Mouse (Mus musculus) layer of hippocampus, postnatal 25 days (tissue): ENCODE measurements around the gene Gli3. TPM values are rescaled to one million over a fixed set of nuclear protein-coding genes. Genes with fewer than 3 reads are reported as not detected.

Experiments used
- DNase-seq, 2 experiments: peaks; one replicate each; pipeline ENCODE4 v3.0.0; 2022; ENCODE audit warnings: mixed read lengths in 2 of 2, low spot score in 1 of 2; ENCODE audit errors: extremely low spot score in 1 of 2
- total RNA-seq, 2 experiments: library from RNA; stranded (reverse); gene quantifications; 2 replicates each; pipeline ENCODE4 v1.2.3; 2021

Gli3 gene
- total RNA-seq, 2 experiments from 2014 or later, result 8.1 to 9.1 TPM

DNA sequence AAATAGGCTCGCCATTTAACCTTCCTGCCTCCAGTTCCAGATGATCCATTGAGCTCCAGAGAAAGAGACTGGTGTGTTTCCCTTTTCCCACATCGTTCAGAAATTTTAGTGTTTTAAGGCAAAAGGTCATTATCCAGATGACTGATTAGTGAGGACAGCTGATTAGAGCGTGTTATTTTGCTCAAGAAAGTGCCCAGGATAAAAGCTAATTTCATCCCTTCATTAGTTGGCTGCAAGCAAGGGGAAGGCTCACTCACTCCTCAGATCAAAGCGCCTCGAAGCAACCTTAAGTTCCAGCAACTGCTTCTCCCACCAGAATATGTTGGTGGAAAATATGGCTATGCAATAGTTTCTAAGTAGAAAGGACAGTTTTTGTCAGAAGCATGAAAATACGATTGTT is 86.4 kb downstream of the Gli3 start:
- no peak for DNase-seq

DNA sequence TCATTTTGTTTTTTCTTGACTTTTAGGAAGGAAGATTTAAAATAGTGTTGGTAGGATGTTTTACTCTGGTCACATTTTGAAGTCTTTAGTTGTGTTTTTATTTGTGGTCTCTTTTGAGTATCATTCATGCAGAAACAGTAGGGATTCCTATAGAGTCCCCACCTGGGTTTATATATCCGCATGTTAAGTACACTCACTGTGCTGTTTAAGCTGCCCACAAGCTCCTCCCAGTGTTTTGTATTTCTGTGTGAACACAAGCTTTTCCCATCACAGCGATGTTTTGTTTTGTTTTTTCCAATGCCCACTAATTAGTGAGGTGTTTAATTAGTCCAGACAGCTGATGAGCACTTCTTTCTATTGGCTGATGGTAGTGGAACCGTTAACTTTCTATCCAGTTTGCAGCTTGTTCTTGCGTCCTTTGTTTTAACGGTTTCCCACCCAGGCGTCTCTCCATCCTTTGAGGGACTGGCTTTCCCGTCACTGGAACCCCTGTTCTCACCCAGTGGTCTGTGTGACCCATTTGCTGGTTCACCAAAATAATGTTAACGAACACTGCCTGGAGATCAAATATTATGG is 87.1 kb downstream of the Gli3 start:
- DNase-seq, result no peak

DNA sequence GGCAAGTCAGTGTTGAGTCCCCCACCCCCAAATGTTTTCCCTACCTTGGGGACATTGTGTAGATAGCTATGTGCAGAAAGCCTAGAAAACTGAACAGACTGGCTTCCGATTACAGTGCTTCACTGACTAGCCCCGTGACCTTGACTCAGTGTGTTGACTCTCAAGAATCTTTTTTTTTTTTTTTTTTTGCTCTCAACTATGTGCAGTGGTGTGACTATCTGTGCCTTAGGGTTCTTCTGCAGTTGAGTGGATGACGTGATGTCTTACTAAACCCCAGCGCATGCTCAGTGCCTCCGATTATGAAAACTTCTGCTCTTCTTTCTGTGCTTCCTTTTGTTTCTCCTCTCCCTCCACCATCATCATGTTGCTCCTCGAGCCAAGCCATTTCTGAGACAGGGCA is 87.7 kb downstream of the Gli3 start:
- DNase-seq, result no peak

DNA sequence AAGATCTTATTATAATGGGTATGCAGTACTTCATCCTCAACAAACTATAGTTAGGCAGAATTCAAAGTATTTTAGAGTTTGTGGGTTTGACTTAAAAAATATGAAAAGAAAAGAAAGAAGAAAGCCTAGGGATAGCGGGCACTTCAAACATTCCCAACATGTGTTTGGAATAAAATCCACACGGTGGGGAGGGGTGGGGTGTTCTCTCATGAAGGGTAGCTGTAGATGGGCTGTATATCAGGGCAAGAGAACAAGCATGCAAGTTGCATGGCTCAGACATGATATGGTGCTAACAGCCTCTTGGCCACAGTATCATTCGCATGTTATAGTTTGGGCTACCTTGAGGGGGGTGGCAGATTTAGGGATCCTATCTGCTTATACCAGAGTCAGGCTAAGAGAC is 89.0 kb downstream of the Gli3 start:
- no peak for DNase-seq

DNA sequence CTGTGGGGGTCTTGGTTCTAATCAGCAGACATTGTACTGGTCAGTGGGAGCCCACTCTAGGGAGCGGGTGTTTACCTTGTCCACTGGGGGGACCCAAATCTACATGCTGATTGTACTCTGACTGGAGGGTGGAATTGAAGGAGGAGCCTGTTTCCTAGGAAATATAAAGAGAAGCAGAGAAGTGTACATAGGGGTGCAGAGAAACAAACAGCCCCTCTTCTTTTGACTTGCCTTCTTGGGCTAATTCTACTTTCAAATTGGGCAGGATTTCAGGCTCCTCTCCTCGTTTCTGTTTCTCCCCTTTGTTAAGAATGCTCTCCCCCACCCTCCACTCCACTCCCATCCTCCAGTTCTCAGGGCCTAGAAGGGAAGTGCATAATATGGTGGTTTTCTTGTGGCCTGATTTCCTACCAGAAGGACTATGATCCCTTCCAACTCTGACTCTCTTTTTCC is 93.6 kb downstream of the Gli3 start:
- no peak for DNase-seq

DNA sequence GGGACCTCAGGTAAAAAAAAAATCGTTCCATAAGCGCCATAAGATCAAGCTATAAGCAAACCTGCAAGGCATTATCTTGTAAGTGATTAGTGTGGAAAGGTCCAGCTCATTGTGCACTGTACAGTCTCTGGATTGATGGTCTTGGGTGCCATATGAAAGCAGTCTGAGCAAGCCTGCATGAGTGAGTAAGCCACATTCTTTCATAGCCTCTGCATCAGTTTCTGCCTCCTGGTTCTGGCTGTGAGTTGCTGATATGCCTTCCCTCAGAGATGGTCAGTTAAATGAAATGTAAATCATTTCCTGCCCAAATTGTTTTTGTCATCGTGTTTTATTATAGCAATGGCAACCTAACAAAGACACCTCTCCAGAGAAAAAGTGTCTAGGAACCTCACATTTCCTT is 98.4 kb downstream of the Gli3 start:
- no peak for DNase-seq

DNA sequence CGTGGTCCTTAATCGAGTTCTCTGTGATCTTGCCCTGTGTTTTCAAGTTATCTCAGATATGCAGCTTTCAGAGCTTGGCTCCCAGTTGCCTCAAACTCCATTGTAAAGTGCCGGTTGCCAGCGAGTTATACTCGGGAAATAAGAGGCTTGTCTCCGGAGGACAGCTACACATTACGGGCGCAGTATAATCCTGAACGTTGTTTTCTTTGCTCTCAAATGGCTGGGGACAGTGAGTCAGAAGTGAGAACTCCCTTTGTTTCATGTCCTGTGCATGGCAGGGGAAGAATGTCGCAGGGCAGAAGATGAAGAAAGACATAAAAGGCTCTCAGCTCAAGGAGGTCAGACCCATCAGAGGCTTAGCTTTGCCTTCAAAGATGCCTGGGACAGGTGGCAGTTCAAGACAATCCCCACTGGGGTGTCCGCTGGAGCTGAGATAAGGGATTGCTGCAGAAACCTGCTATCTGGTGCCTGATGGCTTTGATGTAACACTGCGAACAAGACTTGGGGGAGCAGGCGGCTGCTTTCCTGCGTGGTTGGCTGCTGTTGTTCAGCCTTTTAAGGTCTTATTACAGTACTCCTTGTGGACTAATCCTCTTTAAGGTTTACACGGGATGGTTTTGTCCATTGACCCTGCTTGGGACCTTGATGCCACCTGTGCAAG is 108.0 kb downstream of the Gli3 start:
- no peak for DNase-seq

DNA sequence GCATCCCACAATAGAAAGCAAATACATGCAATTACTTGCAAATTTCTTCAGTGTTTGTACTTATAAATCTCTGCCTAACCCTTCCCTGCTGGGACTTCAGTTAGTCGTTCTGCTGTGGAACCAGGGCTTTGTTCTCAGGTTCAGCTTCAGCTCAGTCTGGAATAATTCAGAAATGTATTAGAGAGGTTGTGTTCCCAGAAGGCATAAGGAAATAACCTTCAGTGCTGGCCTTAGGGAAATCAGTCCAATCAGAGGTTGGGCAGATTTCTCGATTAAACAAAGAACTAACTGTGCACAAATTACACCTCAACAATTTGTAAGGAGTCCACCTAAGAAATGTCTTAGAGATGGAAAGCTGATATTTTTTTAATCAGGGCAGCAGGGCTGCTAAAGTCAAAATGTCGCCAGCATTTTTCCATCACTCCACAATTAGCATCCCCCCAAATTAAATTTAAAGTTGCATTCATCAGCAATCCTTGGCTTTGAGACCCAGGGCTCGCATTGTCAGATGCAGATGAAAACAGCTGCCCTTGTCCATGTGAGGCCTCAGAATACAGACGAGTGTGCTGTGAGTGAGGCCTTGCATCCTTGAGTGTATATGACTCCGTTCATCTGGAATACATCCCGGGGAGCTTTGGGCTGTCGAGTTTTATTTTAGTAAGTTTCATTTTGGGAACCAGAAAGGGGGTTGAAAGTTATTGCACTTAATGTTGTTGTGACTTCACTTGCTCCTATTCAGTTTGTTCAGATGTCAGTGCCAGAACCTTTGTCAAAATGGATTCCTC is 114.3 kb downstream of the Gli3 start:
- DNase-seq, result no peak

DNA sequence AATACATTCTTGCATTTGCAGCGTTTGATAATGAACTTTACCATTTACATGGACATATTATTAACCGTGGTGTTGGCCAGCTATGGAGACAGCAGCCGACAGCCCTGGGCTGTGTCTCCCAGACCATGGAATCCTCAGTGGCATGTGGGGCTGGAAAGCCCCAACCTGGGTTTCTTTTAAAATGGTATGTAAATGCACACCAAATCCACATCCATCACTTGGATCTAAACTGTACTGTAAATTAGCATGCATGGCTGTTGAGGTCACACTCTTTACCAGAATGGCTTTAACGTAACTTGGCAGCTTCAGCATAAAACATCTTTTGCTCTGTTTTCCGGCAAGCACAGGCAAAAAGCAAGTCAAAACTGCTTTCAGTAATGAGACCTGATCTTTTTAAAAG is 117.4 kb downstream of the Gli3 start:
- no peak for DNase-seq

DNA sequence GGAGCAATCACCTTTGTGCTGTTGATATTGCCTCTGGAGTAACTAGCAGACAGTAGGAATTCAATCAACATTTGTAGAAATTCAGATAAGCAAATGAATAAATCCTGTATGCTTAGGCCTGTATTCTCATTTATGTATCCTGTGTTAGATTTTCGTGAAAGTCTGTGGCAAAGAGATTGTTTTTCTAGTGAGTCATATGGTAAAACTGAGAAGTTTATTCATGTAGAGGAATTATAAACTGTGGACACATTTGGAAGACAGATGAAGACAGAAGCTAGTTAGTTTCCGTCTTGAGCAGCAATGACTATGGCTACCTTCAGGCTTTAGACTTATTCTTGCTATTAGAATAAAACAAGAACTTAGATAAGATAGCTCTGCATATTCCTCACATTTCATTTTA is 122.9 kb downstream of the Gli3 start:
- DNase-seq, result no peak

DNA sequence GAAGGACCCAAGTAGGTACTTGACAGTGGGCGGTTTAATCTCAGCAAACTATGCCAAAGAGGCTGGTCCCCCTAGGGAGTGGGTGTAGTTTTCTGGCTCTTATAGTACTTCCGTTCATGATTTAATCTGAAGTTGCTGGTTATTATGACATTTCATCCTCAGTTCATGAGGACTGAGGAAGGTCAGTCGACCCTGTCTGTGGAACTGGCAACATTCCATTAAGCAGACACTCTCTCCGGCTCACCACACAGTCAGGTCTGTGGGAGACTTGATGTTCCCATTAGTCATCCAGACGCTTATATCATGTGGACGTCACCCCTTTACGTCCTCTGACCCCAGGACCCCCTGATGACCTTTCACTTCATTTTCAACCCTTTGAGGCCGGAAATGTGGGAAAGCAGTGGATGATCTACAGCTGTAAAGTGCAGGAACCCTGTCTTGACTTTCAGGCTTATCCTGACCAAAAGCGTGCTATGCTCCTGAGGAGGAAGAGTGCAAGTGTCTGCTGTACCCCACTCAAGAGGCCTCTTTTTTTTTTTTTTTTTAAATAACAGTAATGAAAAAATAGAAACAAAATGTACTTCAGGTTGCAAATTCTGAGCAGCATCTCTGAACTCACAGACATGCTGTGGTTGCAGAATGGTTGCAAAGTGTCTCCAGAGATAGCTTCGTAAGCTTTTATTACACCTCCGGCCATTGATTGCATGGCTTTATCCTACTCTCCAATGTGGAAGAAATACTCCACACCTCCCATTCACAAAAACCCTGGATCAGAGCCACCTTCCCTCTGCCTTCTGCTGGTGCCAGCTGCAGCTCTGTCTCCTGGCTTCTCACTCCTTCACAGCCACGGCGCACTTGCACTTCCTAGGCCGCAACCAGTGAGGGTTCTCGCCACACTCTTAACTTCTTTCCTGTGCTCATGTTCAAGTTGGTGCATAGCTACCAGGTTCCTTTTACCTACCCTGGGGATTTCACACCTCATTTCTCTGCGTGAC is 125.5 kb downstream of the Gli3 start:
- DNase-seq, result peak in 1 of 2 experiments; percentile 17

DNA sequence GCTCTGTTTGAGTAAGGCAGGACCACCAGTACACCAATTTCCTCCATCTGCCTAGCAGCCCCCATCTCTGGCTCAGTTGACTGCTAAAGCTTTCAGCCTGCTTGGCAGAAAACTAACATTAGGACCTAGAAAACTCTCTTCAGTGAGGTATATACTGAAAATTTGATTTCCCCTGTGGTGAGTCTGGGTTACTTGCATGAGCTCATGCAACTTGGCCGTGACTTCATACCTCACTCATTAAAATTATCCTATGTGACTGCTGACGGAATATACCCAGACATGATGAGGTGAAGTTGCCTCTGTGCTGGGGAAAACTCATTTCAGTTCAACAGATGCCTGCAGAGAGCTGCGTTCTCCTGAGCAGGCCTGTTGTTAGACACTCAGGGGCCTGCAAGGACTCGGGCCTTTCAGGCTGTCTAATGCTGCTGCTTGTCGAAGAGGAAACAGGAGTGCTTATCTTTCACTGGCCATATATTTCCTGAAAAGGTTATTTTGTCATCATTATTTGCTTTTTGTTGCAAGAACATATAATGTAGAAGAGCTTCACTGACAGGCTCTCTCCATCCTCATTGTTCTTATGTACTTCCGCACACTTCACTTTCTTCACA is 127.4 kb downstream of the Gli3 start:
- no peak for DNase-seq

DNA sequence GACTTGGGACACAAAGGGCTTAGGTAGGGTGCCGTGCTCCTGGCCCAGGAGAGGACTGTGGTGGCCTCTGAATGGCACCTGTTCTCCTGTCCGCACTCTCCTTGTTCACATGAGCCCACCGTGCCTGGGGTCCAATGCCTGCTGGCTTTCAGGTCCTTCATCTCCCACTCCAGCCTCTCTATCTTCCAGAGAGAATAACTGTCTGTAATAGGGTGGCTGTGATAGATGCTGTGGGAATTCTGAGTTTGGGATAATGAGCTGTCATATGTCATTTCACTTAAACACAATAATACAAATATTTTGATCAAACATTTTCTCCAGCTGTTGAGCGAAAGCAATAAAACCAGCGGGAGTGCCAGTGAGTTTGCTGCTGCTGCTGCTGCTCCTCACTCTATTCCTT is 133.6 kb downstream of the Gli3 start:
- no peak for DNase-seq

DNA sequence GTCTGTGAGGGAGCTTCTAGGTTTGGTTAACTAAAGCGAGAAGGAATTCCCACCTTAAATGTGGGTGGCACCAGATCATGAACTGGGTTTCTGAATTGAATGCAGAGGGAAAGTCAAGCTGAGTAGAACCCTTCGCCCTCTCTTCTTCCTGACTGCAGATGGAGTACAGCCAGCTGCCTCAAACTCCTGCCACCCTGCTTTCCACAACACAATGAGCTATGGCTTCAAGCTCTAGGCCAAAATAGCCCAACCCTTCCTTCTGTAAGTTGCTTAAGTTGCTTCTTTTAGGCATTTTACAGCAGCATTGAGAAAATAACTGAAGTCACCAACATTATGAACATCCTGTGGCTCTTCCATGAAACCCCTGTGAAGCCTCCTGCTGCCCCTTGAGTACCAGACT is 136.7 kb downstream of the Gli3 start:
- DNase-seq, result no peak

DNA sequence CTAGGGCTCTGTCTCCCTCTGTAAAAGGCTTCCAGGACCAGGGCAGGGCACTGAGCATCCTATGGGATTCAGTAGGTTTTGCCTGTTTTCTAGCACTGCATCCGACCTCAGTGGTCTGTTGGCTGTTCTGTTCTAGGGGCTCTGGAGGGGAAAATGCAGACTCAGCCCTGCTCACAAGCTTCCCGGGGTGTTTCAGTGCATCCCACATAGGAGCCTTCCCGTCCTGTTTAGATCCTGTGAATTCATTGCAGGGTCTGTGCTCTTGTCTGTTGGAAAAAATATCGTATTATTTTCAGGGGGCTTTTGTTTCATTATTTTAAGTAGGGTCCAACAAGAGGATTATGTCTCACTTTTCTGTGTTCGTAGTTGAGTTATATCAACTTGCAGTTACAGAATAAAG is 139.1 kb downstream of the Gli3 start:
- no peak for DNase-seq

DNA sequence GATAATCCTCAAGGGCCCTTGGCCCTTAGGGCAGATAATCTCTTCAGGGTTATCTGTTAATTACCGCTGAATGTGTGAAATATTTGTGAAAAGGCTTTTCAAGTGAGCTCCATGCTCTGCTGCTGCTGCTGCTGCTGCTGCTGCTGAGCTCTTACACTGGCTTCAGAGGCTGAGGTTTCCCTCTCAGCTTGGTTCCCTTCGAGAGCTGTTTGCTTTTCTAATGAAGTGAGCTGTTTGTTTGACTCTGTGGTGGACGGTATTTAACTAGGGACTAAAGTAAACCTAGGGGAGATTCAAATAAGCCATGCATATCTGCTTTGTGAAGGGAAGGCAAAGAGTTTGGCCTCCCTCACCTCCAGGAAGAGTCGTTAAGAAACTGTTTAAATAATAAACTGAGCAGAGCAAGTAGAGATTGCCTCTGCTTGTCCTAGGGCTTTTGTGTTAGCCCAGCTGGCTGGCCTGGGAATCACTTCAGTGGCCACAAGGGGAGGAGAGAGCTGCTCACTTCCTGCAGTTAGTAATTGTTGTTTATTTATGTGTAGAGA is 139.7 kb downstream of the Gli3 start:
- no peak for DNase-seq

DNA sequence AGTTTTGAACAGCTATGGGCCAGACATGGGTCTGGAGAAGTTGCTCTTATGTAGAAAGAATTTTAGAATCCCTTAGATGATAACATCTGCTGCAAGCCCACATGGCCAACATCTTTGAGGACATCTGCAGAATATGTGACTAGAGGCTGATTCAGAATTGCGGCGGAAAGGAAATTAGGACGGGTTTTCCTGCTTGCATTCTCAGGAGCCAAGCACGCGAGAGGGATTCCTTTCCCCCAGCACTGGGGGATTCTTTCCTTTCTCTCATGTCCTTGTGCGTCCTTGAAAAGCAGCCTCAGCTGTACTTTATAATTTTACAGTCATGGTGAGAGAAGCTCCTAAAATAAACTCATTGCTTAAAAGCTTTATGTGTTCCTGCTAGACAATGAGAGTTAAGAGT is 141.0 kb downstream of the Gli3 start:
- no peak for DNase-seq

DNA sequence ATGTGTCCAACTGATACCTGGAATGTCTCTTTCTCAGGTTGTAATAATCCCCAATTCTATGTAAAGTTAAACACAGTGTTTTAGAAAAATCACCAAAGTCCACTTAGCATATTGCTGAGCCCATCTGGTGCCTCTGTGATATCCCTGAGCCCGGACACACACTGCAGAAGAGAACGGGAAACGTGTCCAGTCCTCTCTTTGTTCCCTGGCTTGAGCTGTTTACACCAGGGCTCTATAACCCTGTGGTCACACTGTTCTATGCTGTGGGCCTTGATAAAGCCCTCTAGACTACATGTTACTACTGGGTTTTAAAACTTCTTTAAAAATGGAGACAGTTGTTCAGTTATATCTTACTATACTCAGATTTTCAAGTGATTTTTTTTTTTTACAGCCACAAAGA is 154.4 kb downstream of the Gli3 start:
- no peak for DNase-seq

DNA sequence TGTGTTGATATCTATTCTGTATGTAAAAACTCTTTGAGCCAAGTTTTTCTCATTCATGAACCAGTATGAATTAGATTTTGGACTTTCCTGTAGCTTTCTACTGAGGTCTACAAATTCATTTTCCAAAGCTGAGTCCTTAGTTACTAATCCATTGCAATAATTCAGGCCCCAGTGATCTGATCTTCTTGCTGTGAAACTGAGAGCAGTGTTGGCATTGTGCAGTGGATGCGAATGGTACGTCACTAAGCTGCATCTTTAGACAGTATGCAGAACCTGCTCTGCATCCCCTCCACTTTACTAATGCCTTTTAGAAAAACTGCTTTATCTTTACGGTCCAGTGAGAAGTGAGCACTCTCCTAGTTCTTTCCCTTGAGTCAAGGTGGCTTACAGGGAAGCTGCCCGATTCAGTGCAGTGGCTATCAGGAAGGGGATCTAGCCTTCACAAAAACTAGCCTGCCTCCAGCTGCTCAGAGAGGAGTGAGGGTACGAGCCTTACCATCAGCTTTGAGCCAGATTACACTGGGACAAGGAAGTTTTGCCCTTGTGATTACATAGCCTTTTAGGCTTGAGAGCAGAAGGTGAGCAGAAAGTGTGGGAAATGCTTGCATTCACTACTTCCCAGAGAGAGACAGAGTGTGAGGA is 155.1 kb downstream of the Gli3 start:
- DNase-seq, result no peak
